Mouse (Mus musculus) lung, postnatal 0 days (tissue): ENCODE data around the gene Smbd1. TPM values are rescaled to one million over a fixed set of nuclear protein-coding genes. Genes with fewer than 3 reads are reported as not detected.

ENCODE experiments used
- ATAC-seq: fragments of 200-750 bp; cut with Nextera tagmentation; 2 replicates; pipeline ENCODE4 v1.8.0; 2017; ENCODE audit warnings: moderate library complexity
- DNase-seq: peaks from one replicate; pipeline ENCODE4 v3.0.0-alpha.2; 2016; ENCODE audit warnings: low spot score
- H3K27ac ChIP-seq: fragments of 300-500 bp; sonication (generic); 2 replicates; pipeline ENCODE4 v1.5.1; 2014; ENCODE audit warnings: antibody characterized with exemption, mild to moderate bottlenecking, low read length, mixed read lengths
- H3K27me3 ChIP-seq: fragments of 300-500 bp; sonication (generic); replicated peaks from 2 replicates; pipeline ENCODE4 v1.6.1; 2014; ENCODE audit warnings: low read length, mixed read lengths; ENCODE audit not compliant: insufficient read depth
- H3K36me3 ChIP-seq: fragments of 300-500 bp; sonication (generic); 2 replicates; pipeline ENCODE4 v1.6.1; 2014; ENCODE audit warnings: low read length, mixed read lengths; ENCODE audit not compliant: insufficient read depth
- H3K4me1 ChIP-seq: fragments of 300-500 bp; sonication (generic); 2 replicates; pipeline ENCODE4 v1.6.1; 2014; ENCODE audit warnings: antibody characterized with exemption, low read depth, low read length, mixed read lengths; ENCODE audit not compliant: insufficient read depth
- H3K4me2 ChIP-seq: fragments of 300-500 bp; sonication (generic); replicated peaks from 2 replicates; pipeline ENCODE4 v1.6.1; 2014; ENCODE audit warnings: low read depth, mild to moderate bottlenecking, low read length, moderate library complexity, mixed read lengths
- H3K4me3 ChIP-seq: fragments of 300-500 bp; sonication (generic); 2 replicates; pipeline ENCODE4 v1.5.1; 2014; ENCODE audit warnings: low read depth, low read length
- H3K9ac ChIP-seq: fragments of 300-500 bp; sonication (generic); replicated peaks from 2 replicates; pipeline ENCODE4 v1.6.1; 2014; ENCODE audit warnings: low read depth, mild to moderate bottlenecking
- H3K9me3 ChIP-seq: fragments of 300-500 bp; sonication (generic); 2 replicates; pipeline ENCODE4 v1.6.1; 2016; ENCODE audit warnings: low read length, mixed read lengths
- CTCF ChIP-seq: IDR thresholded peaks from 2 replicates; pipeline ENCODE4 v1.5.1; 2016; ENCODE audit warnings: antibody characterized with exemption, mild to moderate bottlenecking
- EP300 ChIP-seq: IDR thresholded peaks from 2 replicates; pipeline ENCODE4 v1.6.1; 2016; ENCODE audit warnings: antibody characterized with exemption, mild to moderate bottlenecking, control low read depth
- WGBS: fragments of 180-500 bp; shearing (Covaris S2); extraction: QIAGEN DNeasy Blood & Tissue Kit; methylation state at CpG from one replicate; pipeline ENCODE4 v1.1.7; 2014; 5-methylcytosine and 5-hydroxymethylcytosine counted together
- polyA plus RNA-seq: library from polyadenylated mRNA; unstranded; fragments of >200 nt; fragmentation: Nextera tagmentation; extraction: Ambion mirVana; gene quantifications from 2 replicates; pipeline ENCODE4 v1.2.1, GENCODE M21; 2015

The Smbd1 gene
- polyA plus RNA-seq, 1 experiment from 2014 or later: 3.0 TPM

DNA sequence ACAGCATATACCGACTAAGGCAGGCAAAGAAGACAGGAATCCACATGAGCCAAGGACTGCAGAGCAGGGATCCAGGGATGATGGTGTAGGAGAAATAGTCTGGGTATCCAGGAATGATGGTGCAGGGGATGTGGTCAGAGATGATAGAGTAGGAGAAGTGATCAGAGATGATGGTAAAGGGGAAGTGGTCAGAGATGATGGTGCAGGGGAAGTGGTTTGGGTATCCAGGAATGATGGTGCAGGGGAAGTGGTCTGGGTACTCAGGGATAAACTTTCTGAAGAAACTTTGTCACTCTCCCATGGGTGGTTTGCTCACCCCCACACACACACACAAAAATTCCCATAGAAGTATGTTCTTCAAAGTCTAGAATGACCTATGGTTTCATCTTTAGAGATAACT, 15.1 kb downstream of the Smbd1 start:
- H3K36me3 ChIP-seq: no peaks in the 10 kb centered on the region
- H3K9me3 ChIP-seq: no peaks in the 10 kb centered on the region
- H3K4me1 ChIP-seq: no peaks in the 10 kb centered on the region
- WGBS: 73% methylated on average over 1 of the region's 1 CpGs
- no peak for DNase-seq
- H3K27ac ChIP-seq: no peak overlapping the region
- no peak overlapping the region for H3K4me3 ChIP-seq
- no peaks in the 10 kb centered on the region for H3K27me3 ChIP-seq
- no peak overlapping the region for H3K9ac ChIP-seq
- no peak for ATAC-seq
- TF ChIP-seq EP300 (no peak), CTCF (no peak)
- H3K4me2 ChIP-seq: no peak overlapping the region

DNA sequence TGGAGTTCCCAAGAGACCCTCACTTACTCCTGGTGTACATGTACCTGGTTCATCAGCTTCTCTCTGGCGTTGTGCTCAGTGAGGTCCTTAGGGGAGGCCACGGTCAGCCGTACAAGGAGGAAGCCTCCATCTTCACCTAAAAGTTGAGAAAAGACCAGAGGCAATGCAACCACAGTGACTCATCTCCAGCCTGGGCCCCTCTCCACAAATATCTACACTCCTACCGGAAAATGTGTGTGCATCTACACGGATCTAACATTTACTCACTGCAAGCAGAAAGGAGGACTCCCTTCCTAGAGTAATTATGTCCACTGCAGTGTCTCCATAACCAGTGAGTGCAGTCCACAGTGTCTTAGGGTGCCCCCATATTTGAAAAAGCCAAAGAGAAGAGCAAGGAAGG, 20.2 kb downstream of the Smbd1 start:
- 90% methylated on average over 5 of the region's 5 CpGs for WGBS
- Histone ChIP-seq H3K9me3 (no peaks in the 10 kb centered on the region), H3K4me2 (no peak overlapping the region), H3K27me3 (no peaks in the 10 kb centered on the region), H3K4me1 (no peaks in the 10 kb centered on the region), H3K9ac (no peak overlapping the region), H3K36me3 (no peaks in the 10 kb centered on the region), H3K4me3 (no peak overlapping the region), H3K27ac (no peak overlapping the region)
- ATAC-seq: no peak
- TF ChIP-seq CTCF (no peak), EP300 (no peak)
- no peak for DNase-seq

DNA sequence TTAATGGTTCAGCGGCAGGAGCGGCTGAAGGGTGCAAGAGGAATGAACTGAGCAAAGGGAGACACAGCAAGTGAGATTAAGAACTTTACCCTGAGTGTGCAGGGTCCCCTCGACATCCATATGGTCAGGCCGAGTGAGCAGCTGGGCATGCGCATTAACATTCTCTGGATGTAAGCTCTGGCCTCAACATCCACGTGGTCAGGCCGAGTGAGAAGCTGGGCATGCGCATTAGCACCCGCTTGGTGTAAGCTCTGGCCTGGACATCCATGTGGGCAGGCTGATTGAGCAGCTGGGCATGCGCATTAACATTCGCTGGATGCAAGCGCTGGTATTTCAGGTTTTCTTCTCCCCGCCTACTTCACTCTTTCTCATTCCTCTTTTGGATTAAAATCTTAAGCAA, 25.4 kb downstream of the Smbd1 start:
- H3K4me2 ChIP-seq: no peak overlapping the region
- H3K36me3 ChIP-seq: no peaks in the 10 kb centered on the region
- DNase-seq: no peak
- no peak for TF ChIP-seq CTCF
- no peak for TF ChIP-seq EP300
- no peak overlapping the region for H3K9ac ChIP-seq
- H3K27me3 ChIP-seq: no peaks in the 10 kb centered on the region
- WGBS: 74% methylated on average over 13 of the region's 13 CpGs
- no peak overlapping the region for H3K4me3 ChIP-seq
- H3K27ac ChIP-seq: no peak overlapping the region
- H3K9me3 ChIP-seq: no peaks in the 10 kb centered on the region
- no peaks in the 10 kb centered on the region for H3K4me1 ChIP-seq
- ATAC-seq: no peak

DNA sequence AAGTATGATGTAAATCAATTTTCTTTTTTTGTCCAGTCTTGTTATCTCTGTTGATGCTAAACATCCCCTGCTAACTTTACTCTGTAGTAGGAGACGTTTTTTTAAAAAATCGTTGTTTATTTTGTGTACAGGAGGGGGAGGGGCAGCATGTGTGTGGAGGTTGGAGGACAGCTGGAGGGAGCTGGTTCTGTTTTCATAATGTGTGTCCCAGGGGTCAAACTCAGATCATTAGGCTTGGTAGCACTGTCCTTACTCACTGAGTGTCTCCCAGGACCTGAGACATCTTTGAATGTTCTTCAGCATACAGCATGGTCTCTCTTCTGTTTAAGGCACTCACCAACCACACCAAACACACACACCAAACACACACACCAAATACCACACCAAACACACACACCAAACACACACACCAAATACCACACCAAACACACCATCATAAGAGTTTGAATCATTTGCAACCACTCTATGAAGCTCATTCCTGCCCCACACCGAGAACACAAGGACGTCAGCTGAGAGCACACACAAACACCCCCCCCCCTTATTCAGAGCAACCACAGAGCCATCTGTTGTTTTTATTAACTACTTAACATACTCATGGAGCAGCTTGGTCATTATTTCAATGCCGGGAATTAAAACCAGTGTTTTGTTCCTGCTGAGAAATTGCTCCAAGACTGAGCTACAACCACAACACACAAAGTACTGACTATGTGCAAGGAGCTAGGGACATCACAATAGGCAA, 26.8 kb downstream of the Smbd1 start:
- H3K36me3 ChIP-seq: no peaks in the 10 kb centered on the region
- H3K4me3 ChIP-seq: no peak overlapping the region
- no peaks in the 10 kb centered on the region for H3K27me3 ChIP-seq
- H3K9me3 ChIP-seq: no peaks in the 10 kb centered on the region
- WGBS: 45% methylated on average over 5 of the region's 5 CpGs
- H3K9ac ChIP-seq: no peak overlapping the region
- no peak overlapping the region for H3K4me2 ChIP-seq
- DNase-seq (peak; percentile 65), ATAC-seq (peak; percentile 80)
- H3K27ac ChIP-seq: no peak overlapping the region
- TF ChIP-seq EP300 (no peak), CTCF (no peak)
- no peaks in the 10 kb centered on the region for H3K4me1 ChIP-seq

DNA sequence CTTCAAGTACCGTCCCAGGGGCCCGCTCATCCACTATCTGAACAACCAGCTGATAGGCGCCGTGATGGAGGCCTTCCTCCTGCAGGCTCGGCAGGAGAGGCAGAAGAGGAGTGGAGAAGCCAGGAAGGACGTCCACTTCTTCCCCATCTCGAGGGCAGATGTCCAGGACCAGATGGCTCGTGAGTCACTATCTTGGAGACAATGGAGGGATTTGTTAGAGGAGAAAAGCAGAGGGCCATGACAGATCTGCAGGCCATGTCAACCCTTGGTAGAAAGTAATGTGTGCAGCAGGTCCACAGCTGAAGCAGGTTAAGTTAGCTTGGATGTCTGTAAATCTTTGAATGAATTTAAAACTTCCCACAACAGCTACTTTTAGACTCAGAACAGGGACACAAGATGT, 31.3 kb downstream of the Smbd1 start:
- Histone ChIP-seq H3K27ac (no peak overlapping the region), H3K4me1 (no peaks in the 10 kb centered on the region), H3K36me3 (no peaks in the 10 kb centered on the region), H3K27me3 (no peaks in the 10 kb centered on the region), H3K4me3 (no peak overlapping the region), H3K9ac (no peak overlapping the region), H3K4me2 (no peak overlapping the region), H3K9me3 (no peaks in the 10 kb centered on the region)
- 42% methylated on average over 8 of the region's 8 CpGs for WGBS
- DNase-seq (no peak), ATAC-seq (no peak)
- TF ChIP-seq EP300: no peak
- no peak for TF ChIP-seq CTCF

DNA sequence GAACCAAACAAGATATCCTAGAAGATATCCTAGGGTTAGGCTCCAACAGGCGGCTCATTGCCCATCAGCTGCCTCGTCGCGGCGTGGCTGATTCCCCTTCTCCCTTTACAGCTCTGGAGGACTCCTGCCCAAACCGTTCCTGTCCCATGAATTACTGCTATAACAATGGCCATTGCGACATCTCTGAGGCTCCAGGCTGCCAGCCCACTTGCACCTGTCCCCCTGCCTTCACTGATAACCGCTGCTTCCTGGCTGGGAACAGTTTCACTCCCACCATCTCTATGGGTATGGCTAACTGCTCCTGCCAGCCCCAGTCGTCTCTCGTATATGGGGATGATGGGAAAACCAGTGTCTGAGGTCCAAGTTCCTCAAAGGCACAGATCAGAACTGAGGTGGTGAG, 33.6 kb downstream of the Smbd1 start:
- DNase-seq: no peak
- Histone ChIP-seq H3K27me3 (no peaks in the 10 kb centered on the region), H3K4me1 (no peaks in the 10 kb centered on the region), H3K9me3 (no peaks in the 10 kb centered on the region), H3K9ac (no peak overlapping the region), H3K27ac (no peak overlapping the region), H3K4me2 (no peak overlapping the region), H3K36me3 (no peaks in the 10 kb centered on the region), H3K4me3 (no peak overlapping the region)
- WGBS: 71% methylated on average over 10 of the region's 10 CpGs
- no peak for TF ChIP-seq EP300
- TF ChIP-seq CTCF: no peak
- no peak for ATAC-seq

DNA sequence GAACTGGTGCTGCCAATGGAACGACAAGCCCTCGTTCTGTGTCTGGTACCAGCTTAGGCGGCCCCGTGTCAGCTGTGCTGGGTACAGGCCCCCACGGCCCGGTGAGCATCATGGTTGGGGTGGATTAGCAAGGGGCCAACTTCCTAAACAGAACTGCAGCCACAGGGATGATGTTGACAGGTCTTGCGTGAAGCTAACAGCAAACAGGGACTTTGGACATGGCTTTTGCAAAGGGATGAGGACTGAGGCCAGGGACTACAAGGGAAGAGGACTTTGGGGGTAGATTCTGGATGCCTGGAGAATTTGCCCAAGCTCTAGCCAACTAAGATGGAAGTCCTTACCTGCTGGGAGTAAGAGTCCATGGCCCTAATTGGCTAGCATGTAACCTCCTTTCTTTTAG, 43.4 kb downstream of the Smbd1 start:
- Histone ChIP-seq H3K4me2 (no peak overlapping the region), H3K4me1 (no peaks in the 10 kb centered on the region), H3K27ac (no peak overlapping the region), H3K27me3 (no peaks in the 10 kb centered on the region), H3K4me3 (no peak overlapping the region), H3K36me3 (no peaks in the 10 kb centered on the region), H3K9ac (no peak overlapping the region), H3K9me3 (no peaks in the 10 kb centered on the region)
- ATAC-seq (no peak), DNase-seq (no peak)
- TF ChIP-seq CTCF: no peak
- TF ChIP-seq EP300: no peak
- WGBS: 92% methylated on average over 7 of the region's 7 CpGs
